Mouse (Mus musculus): ENCODE data around the gene Eri2.
"Not testable (repeated sequence)": the region's sequence is repeated elsewhere in the genome, so short reads cannot be mapped to it uniquely, and the experiment has no call there.

The Eri2 gene

GRCm38 (mm10) chr7:119739798-119740468 is 53.9 kb downstream of the Eri2 start:
- DNase-seq (ENCODE audit: low spot score), result not testable (repeated sequence)

GRCm38 (mm10) chr7:119738877-119739276 is 55.0 kb downstream of the Eri2 start:
- DNase-seq (ENCODE audit: low spot score), result no peak

- DNase-seq (ENCODE audit: low spot score), result peak; percentile 13
Observed at GRCm38 (mm10) chr7:119731262-119731661, 62.6 kb downstream of the Eri2 start.

GRCm38 (mm10) chr7:119727621-119728020 is 66.2 kb downstream of the Eri2 start:
- DNase-seq (ENCODE audit: low spot score), result no peak

GRCm38 (mm10) chr7:119720947-119721310 is 72.9 kb downstream of the Eri2 start:
- DNase-seq (ENCODE audit: low spot score), result no peak

GRCm38 (mm10) chr7:119720253-119720946 is 73.5 kb downstream of the Eri2 start, which contains the start of gene Thumpd1:
Gene Thumpd1, minus strand, starts transcription at chr7:119720798.
- peak; percentile 99 for DNase-seq (ENCODE audit: low spot score)
